Mouse (Mus musculus): ENCODE results near the gene Gm20662. TPM values are rescaled to one million over a fixed set of nuclear protein-coding genes. Genes with fewer than 3 reads are reported as not detected.

The Gm20662 gene
- polyA plus RNA-seq, 1 experiment from 2014 or later = 0.14 TPM

- Histone ChIP-seq H3K9ac (ENCODE audit: low read depth, low read length) (peak within 1 kb of the TSS; percentile 80), H3K4me1 (replicated peaks; ENCODE audit: control insufficient read depth, insufficient read depth, low read length) (peaks cover 2% of the 10 kb centered on the region; the same call in 1 of the 2 replicates), H3K27me3 (ENCODE audit: control insufficient read depth, insufficient read depth, low read length) (no peaks in the 10 kb centered on the region), H3K36me3 (ENCODE audit: control insufficient read depth, insufficient read depth, low read length) (0 out of 2 replicates have a peak, but pooled peaks cover 5% of the 10 kb centered on the region), H3K27ac (ENCODE audit: low read depth, low read length) (peak within 1 kb of the TSS; percentile 47), H3K4me3 (ENCODE audit: low read depth, low read length) (peak within 1 kb of the TSS; percentile 77), H3K4me2 (replicated peaks; ENCODE audit: low read depth, low read length) (peak within 1 kb of the TSS; percentile 90), H3K9me3 (ENCODE audit: control insufficient read depth, low read length) (no peaks in the 10 kb centered on the region)
- ATAC-seq (ENCODE audit: low FRiP score) (peak; percentile 95), DNase-seq (ENCODE audit: low spot score) (peak; percentile 97)
- WGBS = under 1% methylated on average over 45 of the region's 52 CpGs
Observed at GRCm38 (mm10) chr9:108094184-108094941, 98.2 kb downstream of the Gm20662 start, which contains the start of gene Apeh. Gene Apeh, minus strand, starts transcription at chr9:108094606.

Other genes starting within 250 kb of the Gm20662 start
- 198 and 241 TPM in 2 replicates for gene Rbm5, start 225.4 kb upstream of the Gm20662 start, polyA plus RNA-seq (2014; fragmentation: Nextera tagmentation; extraction: Ambion mirVana)
- gene Rbm6, start 123.1 kb upstream of the Gm20662 start, polyA plus RNA-seq (2014; fragmentation: Nextera tagmentation; extraction: Ambion mirVana) = 113 and 114 TPM in 2 replicates
- gene Mon1a, start 108.2 kb upstream of the Gm20662 start, polyA plus RNA-seq (2014; fragmentation: Nextera tagmentation; extraction: Ambion mirVana) = 17.5 and 18.1 TPM in 2 replicates
- gene Mst1r, start 89.5 kb upstream of the Gm20662 start, polyA plus RNA-seq (2014; fragmentation: Nextera tagmentation; extraction: Ambion mirVana) = 0.31 and 0.60 TPM in 2 replicates
- gene Actl11, start 67.9 kb upstream of the Gm20662 start, polyA plus RNA-seq (2014; fragmentation: Nextera tagmentation; extraction: Ambion mirVana) = not detected in 2 replicates
- gene Camkv, start 60.7 kb upstream of the Gm20662 start, polyA plus RNA-seq (2014; fragmentation: Nextera tagmentation; extraction: Ambion mirVana) = 3.6 and 4.5 TPM in 2 replicates
- 21.8 and 22.6 TPM in 2 replicates for gene Traip, start 46.2 kb upstream of the Gm20662 start, polyA plus RNA-seq (2014; fragmentation: Nextera tagmentation; extraction: Ambion mirVana)
- 7.4 and 12.4 TPM in 2 replicates for gene Uba7, start 20.8 kb upstream of the Gm20662 start, polyA plus RNA-seq (2014; fragmentation: Nextera tagmentation; extraction: Ambion mirVana)
- 1.8 and 1.9 TPM in 2 replicates for gene Gm20661, start 13.3 kb upstream of the Gm20662 start, polyA plus RNA-seq (2014; fragmentation: Nextera tagmentation; extraction: Ambion mirVana)
- gene Inka1, start 10.5 kb upstream of the Gm20662 start, polyA plus RNA-seq (2014; fragmentation: Nextera tagmentation; extraction: Ambion mirVana) = 56.4 and 61.9 TPM in 2 replicates
- gene Cdhr4, start 3.9 kb upstream of the Gm20662 start, polyA plus RNA-seq (2014; fragmentation: Nextera tagmentation; extraction: Ambion mirVana) = 2.9 and 3.3 TPM in 2 replicates
- gene Ip6k1, start 6.2 kb downstream of the Gm20662 start, polyA plus RNA-seq (2014; fragmentation: Nextera tagmentation; extraction: Ambion mirVana) = 27.4 and 35.5 TPM in 2 replicates
- gene Gmppb, start 52.9 kb downstream of the Gm20662 start, polyA plus RNA-seq (2014; fragmentation: Nextera tagmentation; extraction: Ambion mirVana) = 18.9 and 20.4 TPM in 2 replicates
- 1.6 and 1.8 TPM in 2 replicates for gene Amigo3, start 56.8 kb downstream of the Gm20662 start, polyA plus RNA-seq (2014; fragmentation: Nextera tagmentation; extraction: Ambion mirVana)
- 0.25 TPM in 2 replicates for gene Mst1, start 84.1 kb downstream of the Gm20662 start, polyA plus RNA-seq (2014; fragmentation: Nextera tagmentation; extraction: Ambion mirVana)
- gene Rnf123, start 87.0 kb downstream of the Gm20662 start, polyA plus RNA-seq (2014; fragmentation: Nextera tagmentation; extraction: Ambion mirVana) = 24.3 and 26.5 TPM in 2 replicates
- gene Apeh, start 98.3 kb downstream of the Gm20662 start, polyA plus RNA-seq (2014; fragmentation: Nextera tagmentation; extraction: Ambion mirVana) = 54.3 and 55.3 TPM in 2 replicates
- gene Bsn, start 194.0 kb downstream of the Gm20662 start, polyA plus RNA-seq (2014; fragmentation: Nextera tagmentation; extraction: Ambion mirVana) = 3.9 and 4.4 TPM in 2 replicates

Data from hindbrain, embryonic 11.5 days (tissue).